Mouse (Mus musculus) myocyte (in vitro differentiated cells): ENCODE results near the gene Wdr31. TPM values are rescaled to one million over a fixed set of nuclear protein-coding genes. Genes with fewer than 3 reads are reported as not detected.

Experiments
- H3K27me3 ChIP-seq: one replicate; pipeline ENCODE4 v1.6.1; 2011; ENCODE audit not compliant: control insufficient read depth, insufficient read depth, insufficient read length
- H3K36me3 ChIP-seq: one replicate; pipeline ENCODE4 v1.6.1; 2011; ENCODE audit not compliant: control insufficient read depth, insufficient read depth
- H3K4me2 ChIP-seq: one replicate; pipeline ENCODE4 v1.6.1; 2011; ENCODE audit warnings: low read depth, control low read depth
- H3K4me3 ChIP-seq: one replicate; pipeline ENCODE4 v1.5.1; 2011; ENCODE audit warnings: mild to moderate bottlenecking, control low read depth, moderate library complexity
- H3K79me2 ChIP-seq: one replicate; pipeline ENCODE4 v1.6.1; 2011; ENCODE audit not compliant: control insufficient read depth, insufficient read depth
- H3ac ChIP-seq: one replicate; pipeline ENCODE4 v1.6.1; 2011; ENCODE audit not compliant: control insufficient read depth, insufficient read length
- CEBPB ChIP-seq: IDR thresholded peaks from 2 replicates; pipeline ENCODE4 v1.6.1; 2011; ENCODE audit warnings: mild to moderate bottlenecking, moderate library complexity; ENCODE audit not compliant: poor library complexity, insufficient read depth, severe bottlenecking
- E2F4 ChIP-seq: IDR thresholded peaks from one replicate; pipeline ENCODE4 v1.6.1; 2011; ENCODE audit warnings: mild to moderate bottlenecking, control low read depth, moderate library complexity; ENCODE audit not compliant: insufficient read depth
- MAX ChIP-seq: IDR thresholded peaks from one replicate; pipeline ENCODE4 v1.6.1; 2011; ENCODE audit warnings: low read depth, mild to moderate bottlenecking, control low read depth
- MYOD1 ChIP-seq, 3 experiments: IDR thresholded peaks; one replicate each; pipeline ENCODE4 v1.6.1; 2011; ENCODE audit warnings: control low read depth in 2 of 3, low read depth in 2 of 3, mild to moderate bottlenecking in 2 of 3, moderate library complexity in 1 of 3; ENCODE audit not compliant: insufficient read length in 2 of 3, control insufficient read depth in 1 of 3
- MYOG ChIP-seq, 3 experiments: IDR thresholded peaks; one replicate each; pipeline ENCODE4 v1.6.1; 2011; ENCODE audit warnings: control low read depth in 2 of 3, low read depth in 2 of 3, mild to moderate bottlenecking in 2 of 3; ENCODE audit not compliant: insufficient read length in 2 of 3, control insufficient read depth in 1 of 3, insufficient read depth in 1 of 3
- POLR2A ChIP-seq: IDR thresholded peaks from one replicate; pipeline ENCODE4 v1.6.1; 2011; ENCODE audit warnings: low read depth, mild to moderate bottlenecking, control low read depth, moderate library complexity; ENCODE audit not compliant: insufficient read length
- POLR2AphosphoS2 ChIP-seq: IDR thresholded peaks from one replicate; pipeline ENCODE4 v1.6.1; 2011; ENCODE audit warnings: low read depth, control low read depth; ENCODE audit not compliant: insufficient read length
- REST ChIP-seq: IDR thresholded peaks from one replicate; pipeline ENCODE4 v1.6.1; 2011; ENCODE audit warnings: mild to moderate bottlenecking, control low read depth, moderate library complexity; ENCODE audit not compliant: insufficient read depth, insufficient read length
- SRF ChIP-seq: IDR thresholded peaks from one replicate; pipeline ENCODE4 v1.6.1; 2011; ENCODE audit warnings: low read depth; ENCODE audit not compliant: control insufficient read depth, insufficient read length
- TCF12 ChIP-seq: IDR thresholded peaks from one replicate; pipeline ENCODE4 v1.6.1; 2011; ENCODE audit warnings: mild to moderate bottlenecking, control low read depth; ENCODE audit not compliant: poor library complexity, insufficient read depth, severe bottlenecking
- TCF3 ChIP-seq: IDR thresholded peaks from one replicate; pipeline ENCODE4 v1.6.1; 2011; ENCODE audit warnings: low read depth, control low read depth; ENCODE audit not compliant: insufficient read length
- USF1 ChIP-seq: IDR thresholded peaks from one replicate; pipeline ENCODE4 v1.6.1; 2011; ENCODE audit warnings: low read depth, mild to moderate bottlenecking, control low read depth, moderate library complexity
- polyA plus RNA-seq: library from polyadenylated mRNA; unstranded; fragments of >200 nt; fragmentation: generic; extraction: Trizol; gene quantifications from one replicate; pipeline ENCODE4 v1.2.1, GENCODE M21; 2012; ENCODE audit warnings: missing spikeins

The Wdr31 gene
- polyA plus RNA-seq, 1 experiment = 3.3 TPM

DNA sequence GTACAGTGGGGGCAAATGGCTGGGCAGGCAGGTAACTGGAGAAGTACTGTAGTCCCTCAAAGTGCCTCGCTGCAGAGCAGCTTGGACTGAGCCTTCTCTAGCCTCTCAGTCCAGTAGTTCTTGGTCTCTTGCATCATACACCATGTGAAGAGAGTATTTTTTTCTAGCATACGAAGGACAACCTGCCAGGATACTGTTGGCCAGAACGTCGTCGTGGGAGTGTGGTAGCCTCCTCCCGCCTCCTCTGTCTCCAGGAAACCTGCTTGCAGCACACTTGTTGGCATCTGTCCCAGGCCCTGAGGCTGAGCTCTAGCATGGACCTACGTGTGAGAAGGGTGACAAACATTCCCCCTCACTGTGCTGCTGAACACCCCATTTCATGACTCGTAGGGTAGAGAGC, 26.1 kb upstream of the Wdr31 start:
- peak overlapping the region; percentile 34 for H3K4me2 ChIP-seq

DNA sequence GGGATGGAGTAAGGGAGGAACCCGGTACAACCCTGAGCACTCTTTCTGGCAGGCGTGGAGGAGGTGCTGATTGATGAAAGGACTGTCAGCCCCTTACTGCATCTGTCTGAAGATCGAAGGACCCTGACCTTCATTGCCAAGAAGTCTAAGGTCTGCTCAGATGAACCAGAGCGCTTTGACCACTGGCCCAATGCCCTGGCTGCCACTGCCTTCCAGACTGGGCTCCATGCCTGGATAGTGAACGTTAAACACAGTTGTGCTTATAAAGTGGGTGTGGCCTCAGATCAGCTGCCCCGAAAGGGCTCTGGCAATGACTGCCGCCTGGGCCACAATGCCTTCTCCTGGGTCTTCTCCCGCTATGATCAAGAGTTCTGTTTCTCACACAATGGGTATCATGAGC, 25.2 kb upstream of the Wdr31 start:
- no peak for TF ChIP-seq POLR2AphosphoS2
- no peak for TF ChIP-seq MAX
- TF ChIP-seq MYOG (IDR thresholded peaks at IDR 0.05; ENCODE audit: control insufficient read depth in 1 of 3, insufficient read depth in 1 of 3, insufficient read length in 2 of 3, low read depth in 2 of 3) = peak in 1 of 3 experiments; percentile 34
- no peak for TF ChIP-seq MYOD1 (IDR thresholded peaks at IDR 0.05; ENCODE audit: control insufficient read depth in 1 of 3, insufficient read length in 2 of 3, low read depth in 2 of 3)
- no peak for TF ChIP-seq USF1
- no peak overlapping the region for H3ac ChIP-seq
- no peak overlapping the region for H3K4me3 ChIP-seq

More for the DNA sequence above, 26.1 kb upstream of the Wdr31 start:
- Histone ChIP-seq H3K79me2 (no peaks in the 10 kb centered on the region), H3K36me3 (no peaks in the 10 kb centered on the region), H3K4me3 (no peak overlapping the region), H3K27me3 (no peaks in the 10 kb centered on the region), H3ac (no peak overlapping the region)
- TF ChIP-seq POLR2AphosphoS2 = no peak
- TF ChIP-seq SRF = no peak
- peak; percentile 61 for TF ChIP-seq MAX
- TF ChIP-seq CEBPB = peak; percentile 73; the same call in 1 of the 2 replicates

GRCm38 (mm10) chr4:62494230-62494629, 23.5 kb upstream of the Wdr31 start:
- TF ChIP-seq USF1 = no peak
- TF ChIP-seq MYOD1 (IDR thresholded peaks at IDR 0.05; ENCODE audit: control insufficient read depth in 1 of 3, insufficient read length in 2 of 3, low read depth in 2 of 3) = peak in 1 of 3 experiments; percentile 66
- no peak for TF ChIP-seq E2F4
- TF ChIP-seq MAX = no peak
- TF ChIP-seq MYOG (IDR thresholded peaks at IDR 0.05; ENCODE audit: control insufficient read depth in 1 of 3, insufficient read depth in 1 of 3, insufficient read length in 2 of 3, low read depth in 2 of 3) = peak in 1 of 3 experiments; percentile 87
- TF ChIP-seq TCF12 = peak; percentile 77
- H3K79me2 ChIP-seq = no peaks in the 10 kb centered on the region
- peak overlapping the region; percentile 5 for H3K4me2 ChIP-seq
- H3K4me3 ChIP-seq = no peak overlapping the region
- no peaks in the 10 kb centered on the region for H3K36me3 ChIP-seq
- H3K27me3 ChIP-seq = no peaks in the 10 kb centered on the region
- no peak overlapping the region for H3ac ChIP-seq

More for the DNA sequence above, 25.2 kb upstream of the Wdr31 start:
- Histone ChIP-seq H3K36me3 (no peaks in the 10 kb centered on the region), H3K27me3 (no peaks in the 10 kb centered on the region), H3K4me2 (peak overlapping the region; percentile 34), H3K79me2 (no peaks in the 10 kb centered on the region)

- TF ChIP-seq POLR2A (no peak), MAX (no peak)
- Histone ChIP-seq H3K4me3 (no peak overlapping the region), H3ac (no peak overlapping the region), H3K27me3 (no peaks in the 10 kb centered on the region), H3K36me3 (no peaks in the 10 kb centered on the region), H3K4me2 (no peak overlapping the region), H3K79me2 (no peaks in the 10 kb centered on the region)
Measured at GRCm38 (mm10) chr4:62492682-62493081, 22.0 kb upstream of the Wdr31 start.

DNA sequence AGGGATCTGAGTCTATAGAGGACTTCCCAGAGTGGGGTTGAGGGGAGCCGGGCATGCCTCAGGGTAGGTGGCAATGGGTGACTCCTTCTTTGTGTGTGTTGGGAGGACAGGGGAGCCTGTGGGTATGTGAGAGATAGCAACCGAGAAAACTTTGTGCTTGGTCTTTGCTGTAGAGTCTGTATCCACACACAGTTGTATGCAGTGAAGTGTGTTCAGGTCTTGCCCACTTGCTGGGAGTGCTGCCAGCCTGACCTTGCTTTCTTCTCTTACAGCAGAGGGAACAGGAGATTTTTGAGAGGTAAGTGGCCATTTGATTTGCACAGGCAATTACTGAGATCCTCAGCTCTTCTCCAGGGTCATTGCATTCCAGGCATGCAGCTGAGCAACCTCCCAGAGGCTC, 17.2 kb upstream of the Wdr31 start:
- no peak overlapping the region for H3ac ChIP-seq
- TF ChIP-seq MYOG (IDR thresholded peaks at IDR 0.05; ENCODE audit: control insufficient read depth in 1 of 3, insufficient read depth in 1 of 3, insufficient read length in 2 of 3, low read depth in 2 of 3) = no peak
- H3K27me3 ChIP-seq = no peaks in the 10 kb centered on the region
- H3K4me3 ChIP-seq = no peak overlapping the region
- H3K79me2 ChIP-seq = no peaks in the 10 kb centered on the region
- no peaks in the 10 kb centered on the region for H3K36me3 ChIP-seq
- H3K4me2 ChIP-seq = no peak overlapping the region

DNA sequence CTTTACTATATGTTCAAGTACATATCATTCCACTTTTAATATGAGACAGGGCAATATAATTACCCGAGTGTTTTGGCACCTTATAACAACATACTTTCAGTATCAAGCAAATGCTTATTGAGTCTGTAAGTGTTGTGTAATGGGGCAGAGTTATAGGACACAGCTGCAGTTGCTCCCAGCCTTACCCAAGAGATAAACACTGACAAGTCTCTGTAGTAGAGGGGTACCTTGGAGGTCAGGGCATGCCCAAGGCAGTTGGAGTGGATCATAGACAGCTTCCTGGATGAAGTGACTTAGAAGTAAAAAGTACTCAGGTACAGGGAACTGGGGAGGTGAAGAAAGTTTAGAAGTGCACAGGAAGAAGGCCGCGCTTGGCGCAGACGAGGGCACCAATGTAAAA, 16.5 kb upstream of the Wdr31 start:
- H3K79me2 ChIP-seq = no peaks in the 10 kb centered on the region
- H3K36me3 ChIP-seq = no peaks in the 10 kb centered on the region
- no peak overlapping the region for H3ac ChIP-seq
- no peaks in the 10 kb centered on the region for H3K27me3 ChIP-seq
- H3K4me2 ChIP-seq = peak overlapping the region; percentile 1
- H3K4me3 ChIP-seq = no peak overlapping the region
- no peak for TF ChIP-seq MYOD1 (IDR thresholded peaks at IDR 0.05; ENCODE audit: control insufficient read depth in 1 of 3, insufficient read length in 2 of 3, low read depth in 2 of 3)
- no peak for TF ChIP-seq TCF3
- TF ChIP-seq CEBPB = no peak
- TF ChIP-seq TCF12 = no peak
- no peak for TF ChIP-seq POLR2A
- TF ChIP-seq SRF = no peak
- no peak for TF ChIP-seq POLR2AphosphoS2
- no peak for TF ChIP-seq MYOG (IDR thresholded peaks at IDR 0.05; ENCODE audit: control insufficient read depth in 1 of 3, insufficient read depth in 1 of 3, insufficient read length in 2 of 3, low read depth in 2 of 3)
- no peak for TF ChIP-seq USF1
- no peak for TF ChIP-seq REST
- TF ChIP-seq MAX = no peak
- TF ChIP-seq E2F4 = no peak
